Mouse (Mus musculus) MEL (cell line): ENCODE measurements at regions not wholly inside any gene's neighbourhood (a gene's known extent, or its start where the extent isn't known, plus 50 kb on each side); places are given as distances from the start of the nearest gene placed in this dataset.

Source experiments
- CHD1 ChIP-seq: IDR thresholded peaks from 2 replicates; pipeline ENCODE4 v1.6.1; 2012; ENCODE audit warnings: low read depth, mild to moderate bottlenecking, inconsistent platforms, low read length, improper control_type of control experiment
- CTCF ChIP-seq, 3 experiments: IDR thresholded peaks in 2 of 3; conservative IDR thresholded peaks in 1 of 3; 2 replicates each; pipeline ENCODE4 v1.5.1; 2011 to 2012; ENCODE audit warnings: low read length in 3 of 3, low read depth in 2 of 3, mild to moderate bottlenecking in 2 of 3, improper control_type of control experiment in 1 of 3, inconsistent platforms in 1 of 3, mixed read lengths in 1 of 3, moderate library complexity in 1 of 3; ENCODE audit not compliant: control insufficient read depth in 1 of 3, insufficient read depth in 1 of 3, poor library complexity in 1 of 3, severe bottlenecking in 1 of 3
- E2F4 ChIP-seq: IDR thresholded peaks from 2 replicates; pipeline ENCODE4 v1.6.1; 2011; ENCODE audit warnings: low read depth, low read length, improper control_type of control experiment, borderline replicate concordance
- ETS1 ChIP-seq: IDR thresholded peaks from 2 replicates; pipeline ENCODE4 v1.6.1; 2012; ENCODE audit warnings: low read depth, mild to moderate bottlenecking, inconsistent platforms, low read length, improper control_type of control experiment, moderate library complexity
- GATA1 ChIP-seq: IDR thresholded peaks from 2 replicates; pipeline ENCODE4 v1.6.1; 2011; ENCODE audit warnings: low read depth, low read length, improper control_type of control experiment
- KAT2A ChIP-seq: conservative IDR thresholded peaks from 2 replicates; pipeline ENCODE4 v1.6.1; 2012; ENCODE audit warnings: low read depth, low read length, improper control_type of control experiment, inconsistent platforms
- MAX ChIP-seq: IDR thresholded peaks from 2 replicates; pipeline ENCODE4 v1.6.1; 2011; ENCODE audit warnings: low read length, improper control_type of control experiment
- MYB ChIP-seq: IDR thresholded peaks from 2 replicates; pipeline ENCODE4 v1.6.1; 2011; ENCODE audit warnings: mild to moderate bottlenecking, low read depth, low read length, improper control_type of control experiment
- POLR2A ChIP-seq, 2 experiments: IDR thresholded peaks; 2 replicates each; pipeline ENCODE4 v1.6.1; 2011 to 2012; ENCODE audit warnings: low read length in 2 of 2, mild to moderate bottlenecking in 2 of 2, control low read depth in 1 of 2, improper control_type of control experiment in 1 of 2, low read depth in 1 of 2, moderate library complexity in 1 of 2; ENCODE audit not compliant: control insufficient read depth in 1 of 2, insufficient read depth in 1 of 2, poor library complexity in 1 of 2
- TAL1 ChIP-seq: IDR thresholded peaks from 2 replicates; pipeline ENCODE4 v1.6.1; 2012; ENCODE audit warnings: mild to moderate bottlenecking, inconsistent platforms, low read length, moderate library complexity, mixed read lengths
- TCF12 ChIP-seq: IDR thresholded peaks from 2 replicates; pipeline ENCODE4 v1.6.1; 2014; ENCODE audit warnings: low read depth, mild to moderate bottlenecking, inconsistent platforms, low read length, improper control_type of control experiment, moderate library complexity

- TF ChIP-seq MYB (no peak), CTCF (IDR thresholded peaks at IDR 0.05 in 2 of 3, conservative IDR thresholded peaks at IDR 0.05 in 1 of 3; ENCODE audit: control insufficient read depth in 1 of 3, insufficient read depth in 1 of 3, low read depth in 2 of 3, low read length in 3 of 3, poor library complexity in 1 of 3, severe bottlenecking in 1 of 3) (no peak), MAX (no peak), TAL1 (no peak), KAT2A (no peak), POLR2A (IDR thresholded peaks at IDR 0.05; ENCODE audit: control insufficient read depth in 1 of 2, insufficient read depth in 1 of 2, low read depth in 1 of 2, low read length in 2 of 2, poor library complexity in 1 of 2) (no peak), E2F4 (no peak), ETS1 (no peak), GATA1 (no peak), CHD1 (no peak), TCF12 (no peak)
These were observed 103.2 kb downstream of the Fam168b start for GRCm38 (mm10) chr1:34739621-34740020.
